Mouse (Mus musculus): ENCODE measurements around the gene Mnd1. TPM values are rescaled to one million over a fixed set of nuclear protein-coding genes. Genes with fewer than 3 reads are reported as not detected.

Mnd1 gene
- polyA plus RNA-seq, 1 experiment from 2014 or later = 14.2 TPM

- H3K4me2 ChIP-seq = no peak overlapping the region
- DNase-seq (ENCODE audit: low spot score) = no peak
- H3K27me3 ChIP-seq (replicated peaks; ENCODE audit: control insufficient read depth, insufficient read depth, low read length) = no peaks in the 10 kb centered on the region
- H3K9ac ChIP-seq (ENCODE audit: low read depth, low read length) = no peak overlapping the region
- no peaks in the 10 kb centered on the region for H3K9me3 ChIP-seq (ENCODE audit: control insufficient read depth, low read length)
- H3K4me1 ChIP-seq (replicated peaks; ENCODE audit: control insufficient read depth, insufficient read depth, low read length) = no peaks in the 10 kb centered on the region
- no peak overlapping the region for H3K27ac ChIP-seq (ENCODE audit: low read depth, low read length)
- no peak overlapping the region for H3K4me3 ChIP-seq (ENCODE audit: low read depth, low read length)
- WGBS = 61% methylated on average over 11 of the region's 11 CpGs
- ATAC-seq (replicated peaks; ENCODE audit: low FRiP score) = no peak
- no peaks in the 10 kb centered on the region for H3K36me3 ChIP-seq (ENCODE audit: control insufficient read depth, insufficient read depth, low read length)
Observed at GRCm38 (mm10) chr3:84128871-84129870, 26.4 kb downstream of the Mnd1 start.

GRCm38 (mm10) chr3:84127431-84127830 lies 28.2 kb downstream of the Mnd1 start:
- Histone ChIP-seq H3K4me1 (replicated peaks; ENCODE audit: control insufficient read depth, insufficient read depth, low read length) (no peaks in the 10 kb centered on the region), H3K27me3 (replicated peaks; ENCODE audit: control insufficient read depth, insufficient read depth, low read length) (no peaks in the 10 kb centered on the region), H3K9me3 (ENCODE audit: control insufficient read depth, low read length) (no peaks in the 10 kb centered on the region), H3K4me3 (ENCODE audit: low read depth, low read length) (no peak overlapping the region), H3K4me2 (no peak overlapping the region), H3K9ac (ENCODE audit: low read depth, low read length) (no peak overlapping the region), H3K36me3 (ENCODE audit: control insufficient read depth, insufficient read depth, low read length) (no peaks in the 10 kb centered on the region), H3K27ac (ENCODE audit: low read depth, low read length) (no peak overlapping the region)
- no peak for ATAC-seq (replicated peaks; ENCODE audit: low FRiP score)
- no peak for DNase-seq (ENCODE audit: low spot score)
- 84% methylated on average over 2 of the region's 2 CpGs for WGBS

GRCm38 (mm10) chr3:84126721-84127120 lies 28.9 kb downstream of the Mnd1 start:
- no peak for ATAC-seq (replicated peaks; ENCODE audit: low FRiP score)
- no peak for DNase-seq (ENCODE audit: low spot score)

GRCm38 (mm10) chr3:84125704-84126289 lies 29.8 kb downstream of the Mnd1 start:
- Histone ChIP-seq H3K4me3 (ENCODE audit: low read depth, low read length) (no peak overlapping the region), H3K27ac (ENCODE audit: low read depth, low read length) (no peak overlapping the region), H3K9me3 (ENCODE audit: control insufficient read depth, low read length) (no peaks in the 10 kb centered on the region), H3K4me1 (replicated peaks; ENCODE audit: control insufficient read depth, insufficient read depth, low read length) (no peaks in the 10 kb centered on the region), H3K4me2 (no peak overlapping the region), H3K27me3 (replicated peaks; ENCODE audit: control insufficient read depth, insufficient read depth, low read length) (no peaks in the 10 kb centered on the region), H3K9ac (ENCODE audit: low read depth, low read length) (no peak overlapping the region), H3K36me3 (ENCODE audit: control insufficient read depth, insufficient read depth, low read length) (no peaks in the 10 kb centered on the region)
- DNase-seq (ENCODE audit: low spot score) = no peak
- WGBS = 50% methylated on average over 6 of the region's 6 CpGs
- ATAC-seq (replicated peaks; ENCODE audit: low FRiP score) = no peak

More at GRCm38 (mm10) chr3:84126721-84127120, 28.9 kb downstream of the Mnd1 start:
- Histone ChIP-seq H3K4me1 (replicated peaks; ENCODE audit: control insufficient read depth, insufficient read depth, low read length) (no peaks in the 10 kb centered on the region), H3K9ac (ENCODE audit: low read depth, low read length) (no peak overlapping the region), H3K36me3 (ENCODE audit: control insufficient read depth, insufficient read depth, low read length) (no peaks in the 10 kb centered on the region), H3K9me3 (ENCODE audit: control insufficient read depth, low read length) (no peaks in the 10 kb centered on the region), H3K27me3 (replicated peaks; ENCODE audit: control insufficient read depth, insufficient read depth, low read length) (no peaks in the 10 kb centered on the region), H3K4me3 (ENCODE audit: low read depth, low read length) (no peak overlapping the region), H3K4me2 (no peak overlapping the region), H3K27ac (ENCODE audit: low read depth, low read length) (no peak overlapping the region)
- 78% methylated on average over 3 of the region's 3 CpGs for WGBS

GRCm38 (mm10) chr3:84123461-84123860 lies 32.1 kb downstream of the Mnd1 start:
- Histone ChIP-seq H3K9ac (ENCODE audit: low read depth, low read length) (no peak overlapping the region), H3K36me3 (ENCODE audit: control insufficient read depth, insufficient read depth, low read length) (no peaks in the 10 kb centered on the region), H3K4me2 (no peak overlapping the region), H3K27me3 (replicated peaks; ENCODE audit: control insufficient read depth, insufficient read depth, low read length) (no peaks in the 10 kb centered on the region), H3K27ac (ENCODE audit: low read depth, low read length) (no peak overlapping the region), H3K4me1 (replicated peaks; ENCODE audit: control insufficient read depth, insufficient read depth, low read length) (no peaks in the 10 kb centered on the region), H3K9me3 (ENCODE audit: control insufficient read depth, low read length) (no peaks in the 10 kb centered on the region), H3K4me3 (ENCODE audit: low read depth, low read length) (no peak overlapping the region)
- 70% methylated on average over 3 of the region's 3 CpGs for WGBS
- DNase-seq (ENCODE audit: low spot score) (no peak), ATAC-seq (replicated peaks; ENCODE audit: low FRiP score) (no peak)

GRCm38 (mm10) chr3:84118718-84119117 lies 36.9 kb downstream of the Mnd1 start:
- DNase-seq (ENCODE audit: low spot score) = no peak

GRCm38 (mm10) chr3:84118178-84118577 lies 37.4 kb downstream of the Mnd1 start:
- no peaks in the 10 kb centered on the region for H3K27me3 ChIP-seq (replicated peaks; ENCODE audit: control insufficient read depth, insufficient read depth, low read length)
- H3K4me2 ChIP-seq = no peak overlapping the region
- no peak overlapping the region for H3K27ac ChIP-seq (ENCODE audit: low read depth, low read length)
- no peaks in the 10 kb centered on the region for H3K9me3 ChIP-seq (ENCODE audit: control insufficient read depth, low read length)
- ATAC-seq (replicated peaks; ENCODE audit: low FRiP score) (no peak), DNase-seq (ENCODE audit: low spot score) (no peak)
- no peaks in the 10 kb centered on the region for H3K4me1 ChIP-seq (replicated peaks; ENCODE audit: control insufficient read depth, insufficient read depth, low read length)
- H3K4me3 ChIP-seq (ENCODE audit: low read depth, low read length) = no peak overlapping the region
- no peaks in the 10 kb centered on the region for H3K36me3 ChIP-seq (ENCODE audit: control insufficient read depth, insufficient read depth, low read length)
- no peak overlapping the region for H3K9ac ChIP-seq (ENCODE audit: low read depth, low read length)
- WGBS = 80% methylated on average over 7 of the region's 7 CpGs

More at GRCm38 (mm10) chr3:84118718-84119117, 36.9 kb downstream of the Mnd1 start:
- Histone ChIP-seq H3K27ac (ENCODE audit: low read depth, low read length) (no peak overlapping the region), H3K4me1 (replicated peaks; ENCODE audit: control insufficient read depth, insufficient read depth, low read length) (no peaks in the 10 kb centered on the region), H3K9me3 (ENCODE audit: control insufficient read depth, low read length) (no peaks in the 10 kb centered on the region), H3K4me3 (ENCODE audit: low read depth, low read length) (no peak overlapping the region), H3K4me2 (no peak overlapping the region), H3K9ac (ENCODE audit: low read depth, low read length) (no peak overlapping the region), H3K36me3 (ENCODE audit: control insufficient read depth, insufficient read depth, low read length) (no peaks in the 10 kb centered on the region), H3K27me3 (replicated peaks; ENCODE audit: control insufficient read depth, insufficient read depth, low read length) (no peaks in the 10 kb centered on the region)
- WGBS = 82% methylated on average over 7 of the region's 7 CpGs
- ATAC-seq (replicated peaks; ENCODE audit: low FRiP score) = no peak

- no peak overlapping the region for H3K4me2 ChIP-seq
- no peak overlapping the region for H3K4me3 ChIP-seq (ENCODE audit: low read depth, low read length)
- H3K27me3 ChIP-seq (replicated peaks; ENCODE audit: control insufficient read depth, insufficient read depth, low read length) = no peaks in the 10 kb centered on the region
- no peaks in the 10 kb centered on the region for H3K4me1 ChIP-seq (replicated peaks; ENCODE audit: control insufficient read depth, insufficient read depth, low read length)
- H3K9me3 ChIP-seq (ENCODE audit: control insufficient read depth, low read length) = no peaks in the 10 kb centered on the region
- no peak overlapping the region for H3K9ac ChIP-seq (ENCODE audit: low read depth, low read length)
- no peaks in the 10 kb centered on the region for H3K36me3 ChIP-seq (ENCODE audit: control insufficient read depth, insufficient read depth, low read length)
- ATAC-seq (replicated peaks; ENCODE audit: low FRiP score) (no peak), DNase-seq (ENCODE audit: low spot score) (no peak)
- no peak overlapping the region for H3K27ac ChIP-seq (ENCODE audit: low read depth, low read length)
- WGBS = 76% methylated on average over 2 of the region's 2 CpGs
Observed at GRCm38 (mm10) chr3:84108614-84109013, 47.0 kb downstream of the Mnd1 start.
